Mouse (Mus musculus): ENCODE data around the gene Igfbp4. TPM values are rescaled to one million over a fixed set of nuclear protein-coding genes. Genes with fewer than 3 reads are reported as not detected.

Igfbp4 gene
- total RNA-seq, 1 experiment: 38.8 TPM

DNA sequence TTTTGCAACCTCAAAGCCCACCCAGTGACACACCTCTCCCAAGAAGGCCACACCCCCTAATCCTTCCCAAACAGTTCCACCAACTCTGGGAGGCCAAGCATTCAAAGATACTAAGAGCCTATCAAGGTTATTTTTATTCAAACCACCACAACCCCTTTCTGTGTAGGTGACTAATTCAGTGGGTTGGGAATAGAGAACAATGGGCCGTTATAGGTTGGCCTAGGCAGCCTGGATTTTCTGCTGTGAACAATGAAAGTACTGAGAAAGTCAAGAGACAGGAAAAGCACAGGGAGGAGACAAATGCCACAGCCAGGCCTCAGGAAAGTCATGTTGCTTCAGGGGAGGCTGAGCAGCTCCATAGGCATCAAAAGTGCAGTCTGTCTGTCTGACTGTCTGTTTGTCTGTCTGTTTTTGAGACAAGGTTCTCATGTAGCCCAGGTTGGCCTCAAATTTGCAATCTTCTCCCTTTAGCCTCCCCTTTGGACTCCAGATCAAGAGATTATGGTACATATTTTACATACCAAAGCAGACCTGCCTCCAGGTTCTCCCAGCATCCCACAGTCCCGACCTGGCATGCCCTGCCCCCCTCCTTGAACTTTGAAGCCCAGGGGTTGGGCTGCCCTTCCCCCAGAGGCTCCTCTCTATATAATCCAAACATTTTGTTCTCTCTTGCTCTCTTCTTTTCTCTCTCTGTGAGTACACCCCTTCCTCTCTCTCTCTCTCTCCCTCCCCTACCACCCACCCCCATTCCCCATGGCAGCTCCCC, 54.0 kb downstream of the Igfbp4 start:
- H3K9me3 ChIP-seq (ENCODE audit: control insufficient read depth, insufficient read depth, low read depth, low read length): no peaks in the 10 kb centered on the region
- 0 out of 4 replicates have a peak, but pooled peaks cover 0 to 2% of the 10 kb centered on the region in 2 experiments for H3K4me1 ChIP-seq (ENCODE audit: control insufficient read depth in 2 of 2, insufficient read depth in 2 of 2, low read length in 2 of 2, poor library complexity in 1 of 2)
- DNase-seq (ENCODE audit: low read depth, low spot score): no peak
- H3K27ac ChIP-seq (ENCODE audit: insufficient read depth, low read depth, low read length, poor library complexity, severe bottlenecking): peak overlapping the region; percentile 24; the same call in 1 of the 2 replicates
- in situ Hi-C loops (cut with MboI; ENCODE audit: low sequenced_read_pairs in 2 of 2, unreplicated experiment in 2 of 2): no loop called here
- no peak overlapping the region for H3K4me3 ChIP-seq (ENCODE audit: insufficient read depth in 1 of 2, low read depth in 1 of 2, low read length in 2 of 2, poor library complexity in 1 of 2, severe bottlenecking in 1 of 2)
- no peak overlapping the region for H3K9ac ChIP-seq (ENCODE audit: insufficient read depth, low read depth, low read length, poor library complexity, severe bottlenecking)
- no peaks in the 10 kb centered on the region for H3K36me3 ChIP-seq (ENCODE audit: control insufficient read depth, insufficient read depth, low read length, poor library complexity, severe bottlenecking)
- no peak for TF ChIP-seq ZNF384 (IDR thresholded peaks at IDR 0.05; ENCODE audit: low read depth, low read length)

GRCm38 (mm10) chr11:99095759-99096158, 54.7 kb downstream of the Igfbp4 start:
- no peak for DNase-seq (ENCODE audit: low read depth, low spot score)
- no peak overlapping the region for H3K27ac ChIP-seq (ENCODE audit: insufficient read depth, low read depth, low read length, poor library complexity, severe bottlenecking)
- H3K9me3 ChIP-seq (ENCODE audit: control insufficient read depth, insufficient read depth, low read depth, low read length): no peaks in the 10 kb centered on the region
- no peak for TF ChIP-seq ZNF384 (IDR thresholded peaks at IDR 0.05; ENCODE audit: low read depth, low read length)
- no peak for TF ChIP-seq MAFK (IDR thresholded peaks at IDR 0.05; ENCODE audit: insufficient read depth, low read depth, low read length)
- no peak for TF ChIP-seq ZC3H11A (IDR thresholded peaks at IDR 0.05; ENCODE audit: borderline replicate concordance, low read depth, low read length)
- no peak for TF ChIP-seq HCFC1 (IDR thresholded peaks at IDR 0.05; ENCODE audit: borderline replicate concordance, insufficient read depth, low read length)
- TF ChIP-seq CHD2 (IDR thresholded peaks at IDR 0.05; ENCODE audit: low read depth, low read length): no peak
- no peak overlapping the region for H3K4me3 ChIP-seq (ENCODE audit: insufficient read depth in 1 of 2, low read depth in 1 of 2, low read length in 2 of 2, poor library complexity in 1 of 2, severe bottlenecking in 1 of 2)
- H3K9ac ChIP-seq (ENCODE audit: insufficient read depth, low read depth, low read length, poor library complexity, severe bottlenecking): no peak overlapping the region
- in situ Hi-C loops (cut with MboI; ENCODE audit: low sequenced_read_pairs in 2 of 2, unreplicated experiment in 2 of 2): no loop called here
- peaks cover 0 to 3% of the 10 kb centered on the region in 2 experiments; a peak in 1 of 4 replicates for H3K4me1 ChIP-seq (ENCODE audit: control insufficient read depth in 2 of 2, insufficient read depth in 2 of 2, low read length in 2 of 2, poor library complexity in 1 of 2)
- H3K36me3 ChIP-seq (ENCODE audit: control insufficient read depth, insufficient read depth, low read length, poor library complexity, severe bottlenecking): no peaks in the 10 kb centered on the region

DNA sequence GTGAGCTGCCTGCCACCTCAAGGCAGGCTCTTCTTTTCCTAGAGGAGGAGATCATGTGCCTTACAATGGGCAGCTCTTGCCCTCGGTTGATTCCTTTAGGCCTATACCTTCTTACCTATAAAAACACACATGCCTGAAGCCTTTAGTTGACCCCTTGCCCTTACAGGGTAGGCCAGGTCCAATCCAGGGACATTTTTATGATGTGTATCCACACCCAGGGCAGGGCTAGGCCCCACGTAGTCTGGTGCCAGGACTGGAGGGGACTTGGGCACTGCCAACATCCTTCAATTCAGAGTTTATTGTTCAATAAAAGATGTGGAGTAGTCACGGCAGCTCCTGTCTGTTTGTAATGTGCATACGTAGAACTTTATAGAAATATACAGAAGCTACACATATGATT, 55.4 kb downstream of the Igfbp4 start:
- no peak overlapping the region for H3K27ac ChIP-seq (ENCODE audit: insufficient read depth, low read depth, low read length, poor library complexity, severe bottlenecking)

GRCm38 (mm10) chr11:99096996-99097774, 56.1 kb downstream of the Igfbp4 start:
- Histone ChIP-seq H3K4me3 (ENCODE audit: insufficient read depth in 1 of 2, low read depth in 1 of 2, low read length in 2 of 2, poor library complexity in 1 of 2, severe bottlenecking in 1 of 2) (no peak overlapping the region), H3K4me1 (ENCODE audit: control insufficient read depth in 2 of 2, insufficient read depth in 2 of 2, low read length in 2 of 2, poor library complexity in 1 of 2) (peaks cover 0 to 9% of the 10 kb centered on the region in 2 experiments; a peak in 1 of 4 replicates), H3K36me3 (ENCODE audit: control insufficient read depth, insufficient read depth, low read length, poor library complexity, severe bottlenecking) (no peaks in the 10 kb centered on the region), H3K9ac (ENCODE audit: insufficient read depth, low read depth, low read length, poor library complexity, severe bottlenecking) (no peak overlapping the region), H3K9me3 (ENCODE audit: control insufficient read depth, insufficient read depth, low read depth, low read length) (no peaks in the 10 kb centered on the region), H3K27ac (ENCODE audit: insufficient read depth, low read depth, low read length, poor library complexity, severe bottlenecking) (no peak overlapping the region)
- TF ChIP-seq ZC3H11A (IDR thresholded peaks at IDR 0.05; ENCODE audit: borderline replicate concordance, low read depth, low read length) (no peak), HCFC1 (IDR thresholded peaks at IDR 0.05; ENCODE audit: borderline replicate concordance, insufficient read depth, low read length) (no peak), ZNF384 (IDR thresholded peaks at IDR 0.05; ENCODE audit: low read depth, low read length) (no peak), MAFK (IDR thresholded peaks at IDR 0.05; ENCODE audit: insufficient read depth, low read depth, low read length) (no peak), CHD2 (IDR thresholded peaks at IDR 0.05; ENCODE audit: low read depth, low read length) (no peak)
- in situ Hi-C loops (cut with MboI; ENCODE audit: low sequenced_read_pairs in 2 of 2, unreplicated experiment in 2 of 2): no loop called here
- DNase-seq (ENCODE audit: low read depth, low spot score): no peak

More for the DNA sequence above, 55.4 kb downstream of the Igfbp4 start:
- Histone ChIP-seq H3K4me1 (ENCODE audit: control insufficient read depth in 2 of 2, insufficient read depth in 2 of 2, low read length in 2 of 2, poor library complexity in 1 of 2) (peaks cover 0 to 5% of the 10 kb centered on the region in 2 experiments; a peak in 1 of 4 replicates), H3K4me3 (ENCODE audit: insufficient read depth in 1 of 2, low read depth in 1 of 2, low read length in 2 of 2, poor library complexity in 1 of 2, severe bottlenecking in 1 of 2) (no peak overlapping the region), H3K36me3 (ENCODE audit: control insufficient read depth, insufficient read depth, low read length, poor library complexity, severe bottlenecking) (no peaks in the 10 kb centered on the region), H3K9ac (ENCODE audit: insufficient read depth, low read depth, low read length, poor library complexity, severe bottlenecking) (no peak overlapping the region), H3K9me3 (ENCODE audit: control insufficient read depth, insufficient read depth, low read depth, low read length) (no peaks in the 10 kb centered on the region)
- DNase-seq (ENCODE audit: low read depth, low spot score): no peak
- TF ChIP-seq MAFK (IDR thresholded peaks at IDR 0.05; ENCODE audit: insufficient read depth, low read depth, low read length): no peak
- no peak for TF ChIP-seq HCFC1 (IDR thresholded peaks at IDR 0.05; ENCODE audit: borderline replicate concordance, insufficient read depth, low read length)
- TF ChIP-seq ZNF384 (IDR thresholded peaks at IDR 0.05; ENCODE audit: low read depth, low read length): no peak
- no peak for TF ChIP-seq CHD2 (IDR thresholded peaks at IDR 0.05; ENCODE audit: low read depth, low read length)
- no peak for TF ChIP-seq ZC3H11A (IDR thresholded peaks at IDR 0.05; ENCODE audit: borderline replicate concordance, low read depth, low read length)
- in situ Hi-C loops (cut with MboI; ENCODE audit: low sequenced_read_pairs in 2 of 2, unreplicated experiment in 2 of 2): no loop called here
